Mouse (Mus musculus) cerebellum, postnatal 25 days (tissue): ENCODE results near the gene Hectd4.
A peak's percentile ranks its signal among the peaks of the same experiment; 100 is the strongest.
"Not testable (repeated sequence)": the region's sequence is repeated elsewhere in the genome, so short reads cannot be mapped to it uniquely, and the experiment has no call there.

ENCODE experiments used
- DNase-seq, 2 experiments: peaks; one replicate each; pipeline ENCODE4 v3.0.0; 2021; ENCODE audit warnings: mixed read lengths in 2 of 2

Hectd4 gene

DNA sequence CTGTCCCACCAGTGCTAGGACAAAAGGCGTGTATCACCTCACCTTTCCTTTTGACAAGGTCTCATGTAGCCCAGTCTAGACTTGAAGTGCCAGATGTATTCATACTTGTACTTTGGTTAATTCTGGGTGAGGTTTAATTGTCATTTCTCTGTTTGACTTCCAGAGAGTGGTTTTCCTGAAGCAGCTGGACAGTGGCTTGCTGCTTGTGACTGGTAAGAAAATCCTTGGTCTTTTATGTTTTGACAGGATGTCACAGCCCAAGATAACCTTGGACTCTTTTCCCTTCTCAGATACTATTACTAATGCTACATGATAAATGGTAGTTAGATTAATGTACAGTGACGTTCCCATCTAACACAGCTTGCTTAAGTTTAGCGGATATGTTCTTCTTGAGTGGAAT, 13.0 kb upstream of the Hectd4 start:
- DNase-seq: no peak

DNA sequence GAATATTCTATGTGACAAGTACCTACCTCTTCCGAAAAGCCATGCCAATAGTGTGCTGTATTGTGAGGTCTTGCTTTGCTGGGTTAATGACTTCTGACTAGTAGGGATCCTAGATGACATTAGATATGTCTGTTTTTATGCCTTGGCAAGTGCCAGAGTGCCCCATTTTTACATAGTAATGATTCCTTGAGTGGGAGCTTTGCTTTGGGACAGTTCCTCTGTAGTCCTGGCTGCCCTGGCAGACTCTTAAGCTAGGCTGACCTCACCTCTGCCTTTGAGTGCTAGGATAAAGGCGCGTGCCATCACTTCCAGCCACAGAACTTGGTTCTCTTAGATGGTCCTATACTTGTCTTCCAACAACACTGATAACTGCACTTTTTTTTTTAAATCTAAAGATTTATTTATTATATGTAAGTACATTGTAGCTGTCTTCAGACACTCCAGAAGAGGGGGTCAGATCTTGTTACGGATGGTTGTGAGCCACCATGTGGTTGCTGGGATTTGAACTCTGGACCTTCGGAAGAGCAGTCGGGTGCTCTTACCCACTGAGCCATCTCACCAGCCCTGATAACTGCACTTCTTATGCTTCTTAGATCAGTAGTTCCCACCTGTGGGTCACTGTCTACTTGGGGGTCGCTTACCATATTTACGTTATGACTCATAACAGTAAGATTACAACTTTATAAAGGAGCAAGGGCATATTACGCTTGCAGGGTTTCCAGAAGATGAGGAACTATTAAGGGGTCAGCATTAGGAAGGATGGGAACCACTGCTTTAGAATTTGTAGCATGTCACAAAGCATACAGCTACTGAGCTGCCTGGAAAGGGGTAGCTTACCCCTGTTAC, 10.0 kb upstream of the Hectd4 start:
- DNase-seq: no peak

- DNase-seq: no peak
Observed at GRCm38 (mm10) chr5:121210601-121210924, 9.5 kb upstream of the Hectd4 start.

DNA sequence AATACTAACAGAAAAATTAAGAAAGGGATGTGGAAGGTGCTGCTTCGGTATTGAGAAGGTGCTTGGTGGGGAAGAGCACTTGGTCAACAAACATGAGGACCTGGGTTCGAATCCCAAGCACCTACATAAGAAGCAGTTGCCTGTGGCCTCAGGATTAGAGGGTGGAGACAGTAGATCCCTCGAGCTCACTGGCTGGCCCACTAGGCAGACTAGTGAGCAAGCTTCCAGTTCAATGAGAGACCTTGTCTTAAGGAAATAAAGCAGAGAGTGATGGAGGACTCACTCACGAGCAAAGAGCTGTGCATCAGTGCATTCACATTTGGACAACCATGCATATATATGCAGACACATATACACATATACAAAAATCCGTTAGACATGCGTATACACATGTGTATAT, 7.9 kb upstream of the Hectd4 start:
- no peak for DNase-seq

GRCm38 (mm10) chr5:121214707-121215106, 5.3 kb upstream of the Hectd4 start:
- no peak for DNase-seq

DNA sequence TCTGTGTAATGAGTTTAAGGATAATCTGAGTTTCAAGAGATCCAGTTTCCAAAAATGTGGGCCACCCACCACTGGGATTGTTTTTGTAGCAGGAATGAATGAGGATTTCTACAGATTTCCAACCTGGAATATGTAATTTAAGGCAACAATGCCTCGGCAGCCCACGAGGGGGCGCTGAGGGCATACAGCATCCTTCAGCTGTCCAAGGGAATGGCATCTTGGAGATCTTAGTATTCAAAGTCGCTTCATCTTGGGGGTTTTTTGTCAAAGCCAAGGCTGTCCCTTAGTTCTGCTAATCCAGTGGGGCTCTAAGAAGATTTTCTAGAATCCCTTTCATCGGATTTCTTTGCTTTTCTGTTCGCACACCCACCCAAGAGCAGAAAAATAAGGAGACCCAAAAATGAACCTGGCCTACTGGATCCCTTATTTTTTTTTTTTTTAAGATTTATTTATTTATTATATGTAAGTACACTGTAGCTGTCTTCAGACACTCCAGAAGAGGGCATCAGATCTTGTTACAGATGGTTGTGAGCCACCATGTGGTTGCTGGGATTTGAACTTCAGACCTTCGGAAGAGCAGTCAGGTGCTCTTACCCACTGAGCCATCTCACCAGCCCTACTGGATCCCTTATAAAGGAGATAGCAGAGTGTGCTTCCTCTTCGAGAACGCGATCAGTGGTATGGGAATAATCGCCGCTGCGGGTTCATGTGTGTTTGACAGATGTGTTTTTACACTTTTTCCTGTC, 4.5 kb upstream of the Hectd4 start:
- peak; percentile 81 to 88 for DNase-seq

- DNase-seq: no peak
Observed at GRCm38 (mm10) chr5:121216126-121216446, 3.9 kb upstream of the Hectd4 start.

GRCm38 (mm10) chr5:121216584-121217312, 3.3 kb upstream of the Hectd4 start:
- not testable (repeated sequence) for DNase-seq

DNA sequence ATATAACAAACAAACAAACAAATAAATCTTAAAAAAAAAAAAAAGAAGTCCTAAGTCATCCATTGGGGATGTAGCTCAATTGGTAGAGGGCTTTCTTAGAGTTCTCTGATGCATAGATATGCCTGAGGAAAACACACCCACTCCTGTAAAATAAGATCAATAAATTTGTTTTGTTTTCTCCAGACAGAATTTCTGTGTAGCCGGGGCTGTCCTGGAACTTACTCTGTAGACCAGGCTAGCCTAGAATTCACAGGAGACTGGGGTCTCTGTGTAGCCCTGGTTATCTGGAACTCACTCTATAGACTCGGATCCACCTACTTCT, 2.7 kb upstream of the Hectd4 start:
- DNase-seq: no peak

DNA sequence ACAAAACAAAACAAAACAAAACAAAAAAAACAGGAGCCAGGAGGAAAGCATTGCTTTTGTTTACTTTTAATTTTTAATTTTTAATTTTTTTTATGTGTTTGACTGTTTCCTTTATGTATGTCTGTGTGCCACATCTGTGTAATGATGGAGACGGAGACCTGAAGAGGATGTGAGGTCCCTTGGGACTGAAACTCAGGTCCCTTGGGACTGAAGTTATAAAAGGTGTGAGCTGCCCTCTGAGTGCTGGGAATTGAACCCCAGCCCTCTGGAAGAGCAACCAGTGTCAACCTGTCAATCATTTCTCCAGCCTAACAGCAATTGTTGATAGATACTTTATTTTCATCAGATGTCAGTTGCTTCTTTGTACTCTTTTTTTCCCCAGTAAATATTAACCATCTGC, 829 bp upstream of the Hectd4 start:
- DNase-seq: no peak

- peak; percentile 72 to 77 for DNase-seq
Observed at GRCm38 (mm10) chr5:121220732-121221301, 798 bp downstream of the Hectd4 start.

GRCm38 (mm10) chr5:121221328-121221850, 1.4 kb downstream of the Hectd4 start:
- DNase-seq: peak; percentile 46 to 47

- not testable (repeated sequence) for DNase-seq
Observed at GRCm38 (mm10) chr5:121224020-121224419, 4.0 kb downstream of the Hectd4 start.

- DNase-seq: peak in 1 of 2 experiments; percentile 22
Observed at GRCm38 (mm10) chr5:121224856-121225255, 4.8 kb downstream of the Hectd4 start.

DNA sequence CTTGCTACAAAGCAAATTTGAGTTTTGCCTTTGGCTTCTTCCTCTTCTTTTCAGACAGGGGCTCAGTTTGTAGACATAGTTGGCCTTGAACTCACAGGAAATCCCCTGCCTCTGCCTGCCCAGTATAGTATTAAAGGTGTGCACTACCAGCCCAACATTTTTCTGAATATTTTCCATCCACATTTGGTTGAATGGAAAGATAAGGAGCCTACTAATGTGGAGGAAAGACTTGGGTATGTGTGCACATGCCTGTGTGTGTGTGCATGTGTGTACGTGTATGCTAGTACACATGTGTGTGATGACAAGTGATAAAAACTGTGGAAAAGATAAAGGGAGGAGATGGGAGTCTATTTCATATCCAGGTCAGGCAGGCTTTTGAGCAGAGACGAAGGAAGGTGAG, 5.8 kb downstream of the Hectd4 start:
- DNase-seq: no peak

DNA sequence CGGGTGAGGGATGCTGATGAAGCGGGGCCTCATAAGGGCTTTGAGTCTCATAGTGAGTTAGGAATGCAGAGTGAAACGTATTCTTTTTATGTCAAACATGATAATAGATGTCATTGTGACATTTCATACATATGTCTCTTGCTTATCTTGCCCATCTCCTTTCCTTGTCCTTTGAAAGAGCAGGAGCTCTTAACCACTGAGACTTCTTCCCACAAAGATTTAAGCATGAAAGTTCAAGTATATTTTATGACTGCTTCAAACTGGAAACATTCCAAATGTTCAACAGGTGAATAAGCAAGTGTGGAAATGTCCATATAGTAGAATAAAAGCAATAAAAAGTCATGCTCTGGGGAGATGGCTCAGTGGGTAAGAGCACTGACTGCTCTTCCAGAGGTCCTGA, 6.4 kb downstream of the Hectd4 start:
- DNase-seq: no peak

- no peak for DNase-seq
Observed at GRCm38 (mm10) chr5:121226845-121227244, 6.8 kb downstream of the Hectd4 start.

- DNase-seq: not testable (repeated sequence)
Observed at GRCm38 (mm10) chr5:121227330-121227729, 7.3 kb downstream of the Hectd4 start.

- no peak for DNase-seq
Observed at GRCm38 (mm10) chr5:121229182-121229581, 9.2 kb downstream of the Hectd4 start.

- DNase-seq: no peak
Observed at GRCm38 (mm10) chr5:121230811-121231210, 10.8 kb downstream of the Hectd4 start.

- no peak for DNase-seq
Observed at GRCm38 (mm10) chr5:121232789-121233188, 12.8 kb downstream of the Hectd4 start.

- DNase-seq: no peak
Observed at GRCm38 (mm10) chr5:121233726-121234125, 13.7 kb downstream of the Hectd4 start.

GRCm38 (mm10) chr5:121236171-121236570, 16.2 kb downstream of the Hectd4 start:
- peak; percentile 63 to 75 for DNase-seq
